Mouse (Mus musculus) hindbrain, embryonic 12.5 days (tissue): Measurements from ENCODE around the gene Pik3c2b. TPM values are rescaled to one million over a fixed set of nuclear protein-coding genes. Genes with fewer than 3 reads are reported as not detected.

Experiments used
- ATAC-seq: fragments of 200-750 bp; cut with Nextera tagmentation; 2 replicates; pipeline ENCODE4 v1.8.0; 2017; ENCODE audit warnings: moderate TSS enrichment; ENCODE audit not compliant: low FRiP score
- H3K27ac ChIP-seq: fragments of 300-500 bp; sonication (generic); 2 replicates; pipeline ENCODE4 v1.5.1; 2016; ENCODE audit warnings: mild to moderate bottlenecking
- H3K27me3 ChIP-seq: fragments of 300-500 bp; sonication (generic); 2 replicates; pipeline ENCODE4 v1.6.1; 2016; ENCODE audit warnings: mild to moderate bottlenecking
- H3K36me3 ChIP-seq: fragments of 300-500 bp; sonication (generic); 2 replicates; pipeline ENCODE4 v1.6.1; 2016; ENCODE audit warnings: mild to moderate bottlenecking
- H3K4me1 ChIP-seq: fragments of 300-500 bp; sonication (generic); 2 replicates; pipeline ENCODE4 v1.6.1; 2016
- H3K4me2 ChIP-seq: fragments of 300-500 bp; sonication (generic); replicated peaks from 2 replicates; pipeline ENCODE4 v1.6.1; 2016; ENCODE audit warnings: mild to moderate bottlenecking
- H3K4me3 ChIP-seq: fragments of 300-500 bp; sonication (generic); 2 replicates; pipeline ENCODE4 v1.5.1; 2016; ENCODE audit warnings: mild to moderate bottlenecking
- H3K9ac ChIP-seq: fragments of 300-500 bp; sonication (generic); 2 replicates; pipeline ENCODE4 v1.6.1; 2016; ENCODE audit warnings: mild to moderate bottlenecking, moderate library complexity
- H3K9me3 ChIP-seq: fragments of 300-500 bp; sonication (generic); replicated peaks from 2 replicates; pipeline ENCODE4 v1.6.1; 2016; ENCODE audit warnings: mild to moderate bottlenecking
- WGBS: fragments of 180-500 bp; shearing (Covaris S2); methylation state at CpG from one replicate; pipeline ENCODE4 v1.1.7; 2016; 5-methylcytosine and 5-hydroxymethylcytosine counted together
- polyA plus RNA-seq: library from polyadenylated mRNA; unstranded; fragments of >200 nt; fragmentation: Nextera tagmentation; extraction: Ambion mirVana; gene quantifications from 2 replicates; pipeline ENCODE4 v1.2.1, GENCODE M21; 2016

Gene Pik3c2b
- polyA plus RNA-seq, 1 experiment from 2014 or later, result 17.0 TPM

- Histone ChIP-seq H3K4me1 (peaks cover 18% of the 10 kb centered on the region), H3K9ac (no peak overlapping the region), H3K4me3 (no peak overlapping the region), H3K27me3 (no peaks in the 10 kb centered on the region), H3K36me3 (peaks cover 25% of the 10 kb centered on the region), H3K27ac (no peak overlapping the region), H3K4me2 (no peak overlapping the region), H3K9me3 (no peaks in the 10 kb centered on the region)
- WGBS, result 65% methylated on average over 4 of the region's 4 CpGs
- no peak for ATAC-seq
These were observed 15.2 kb downstream of the Pik3c2b start for GRCm38 (mm10) chr1:133060681-133061080.

GRCm38 (mm10) chr1:133063164-133063563, 17.7 kb downstream of the Pik3c2b start:
- ATAC-seq, result no peak
- H3K27ac ChIP-seq, result no peak overlapping the region
- 93% methylated on average over 6 of the region's 6 CpGs for WGBS

GRCm38 (mm10) chr1:133068268-133068667, 22.8 kb downstream of the Pik3c2b start:
- Histone ChIP-seq H3K27me3 (no peaks in the 10 kb centered on the region), H3K4me3 (no peak overlapping the region), H3K4me2 (no peak overlapping the region), H3K27ac (0 out of 2 replicates have a peak overlapping the region, but pooled peaks have one; percentile 23), H3K4me1 (peaks cover 18% of the 10 kb centered on the region), H3K9ac (peak overlapping the region; percentile 32; the same call in 1 of the 2 replicates), H3K36me3 (peaks cover 54% of the 10 kb centered on the region), H3K9me3 (no peaks in the 10 kb centered on the region)
- ATAC-seq, result no peak
- 84% methylated on average over 5 of the region's 5 CpGs for WGBS

More at GRCm38 (mm10) chr1:133063164-133063563, 17.7 kb downstream of the Pik3c2b start:
- Histone ChIP-seq H3K9me3 (no peaks in the 10 kb centered on the region), H3K4me2 (no peak overlapping the region), H3K9ac (no peak overlapping the region), H3K27me3 (no peaks in the 10 kb centered on the region), H3K36me3 (peaks cover 42% of the 10 kb centered on the region), H3K4me3 (no peak overlapping the region), H3K4me1 (0 out of 2 replicates have a peak, but pooled peaks cover 8% of the 10 kb centered on the region)

GRCm38 (mm10) chr1:133068669-133069274, 23.3 kb downstream of the Pik3c2b start:
- Histone ChIP-seq H3K4me3 (no peak overlapping the region), H3K9ac (peak overlapping the region; percentile 32; the same call in 1 of the 2 replicates), H3K27ac (peak overlapping the region; percentile 23; the same call in 1 of the 2 replicates), H3K36me3 (peaks cover 52% of the 10 kb centered on the region), H3K27me3 (no peaks in the 10 kb centered on the region), H3K9me3 (no peaks in the 10 kb centered on the region), H3K4me1 (peaks cover 18% of the 10 kb centered on the region), H3K4me2 (no peak overlapping the region)
- 89% methylated on average over 15 of the region's 15 CpGs for WGBS
- no peak for ATAC-seq

GRCm38 (mm10) chr1:133069275-133070120, 24.0 kb downstream of the Pik3c2b start:
- 83% methylated on average over 12 of the region's 12 CpGs for WGBS
- Histone ChIP-seq H3K4me2 (no peak overlapping the region), H3K27me3 (no peaks in the 10 kb centered on the region), H3K27ac (peak overlapping the region; percentile 41; the same call in 1 of the 2 replicates), H3K36me3 (peaks cover 48% of the 10 kb centered on the region), H3K4me3 (no peak overlapping the region), H3K9ac (no peak overlapping the region), H3K4me1 (peaks cover 18% of the 10 kb centered on the region), H3K9me3 (no peaks in the 10 kb centered on the region)
- ATAC-seq, result no peak

GRCm38 (mm10) chr1:133070157-133070556, 24.7 kb downstream of the Pik3c2b start:
- WGBS, result 50% methylated on average over 3 of the region's 5 CpGs
- Histone ChIP-seq H3K36me3 (peaks cover 53% of the 10 kb centered on the region), H3K4me3 (no peak overlapping the region), H3K4me2 (no peak overlapping the region), H3K4me1 (peaks cover 18% of the 10 kb centered on the region), H3K9me3 (no peaks in the 10 kb centered on the region), H3K27ac (0 out of 2 replicates have a peak overlapping the region, but pooled peaks have one; percentile 41), H3K9ac (no peak overlapping the region), H3K27me3 (no peaks in the 10 kb centered on the region)
- ATAC-seq, result no peak

GRCm38 (mm10) chr1:133071666-133072381, 26.4 kb downstream of the Pik3c2b start:
- no peak overlapping the region for H3K9ac ChIP-seq
- H3K27me3 ChIP-seq, result no peaks in the 10 kb centered on the region
- H3K4me2 ChIP-seq, result no peak overlapping the region
- H3K36me3 ChIP-seq, result peaks cover 56% of the 10 kb centered on the region
- no peak overlapping the region for H3K27ac ChIP-seq
- WGBS, result 73% methylated on average over 16 of the region's 16 CpGs
- H3K4me1 ChIP-seq, result peaks cover 26% of the 10 kb centered on the region
- H3K4me3 ChIP-seq, result no peak overlapping the region
- no peak for ATAC-seq
- no peaks in the 10 kb centered on the region for H3K9me3 ChIP-seq

GRCm38 (mm10) chr1:133073327-133073856, 27.9 kb downstream of the Pik3c2b start:
- Histone ChIP-seq H3K27ac (no peak overlapping the region), H3K9ac (no peak overlapping the region), H3K4me3 (no peak overlapping the region), H3K9me3 (no peaks in the 10 kb centered on the region), H3K4me1 (peaks cover 37% of the 10 kb centered on the region), H3K27me3 (no peaks in the 10 kb centered on the region), H3K36me3 (peaks cover 55% of the 10 kb centered on the region), H3K4me2 (no peak overlapping the region)
- ATAC-seq, result no peak
- 49% methylated on average over 7 of the region's 9 CpGs for WGBS

GRCm38 (mm10) chr1:133074541-133074940, 29.1 kb downstream of the Pik3c2b start:
- Histone ChIP-seq H3K27me3 (no peaks in the 10 kb centered on the region), H3K4me2 (no peak overlapping the region), H3K4me3 (no peak overlapping the region), H3K4me1 (peaks cover 37% of the 10 kb centered on the region), H3K36me3 (peaks cover 51% of the 10 kb centered on the region), H3K9me3 (no peaks in the 10 kb centered on the region), H3K27ac (no peak overlapping the region), H3K9ac (no peak overlapping the region)
- ATAC-seq, result no peak
- 96% methylated on average over 13 of the region's 13 CpGs for WGBS

- H3K36me3 ChIP-seq, result peaks cover 51% of the 10 kb centered on the region
- H3K9ac ChIP-seq, result no peak overlapping the region
- peaks cover 45% of the 10 kb centered on the region for H3K4me1 ChIP-seq
- no peaks in the 10 kb centered on the region for H3K27me3 ChIP-seq
- no peak overlapping the region for H3K4me3 ChIP-seq
- no peak overlapping the region for H3K27ac ChIP-seq
- 78% methylated on average over 6 of the region's 6 CpGs for WGBS
- H3K9me3 ChIP-seq, result no peaks in the 10 kb centered on the region
- no peak for ATAC-seq
- no peak overlapping the region for H3K4me2 ChIP-seq
These were observed 30.4 kb downstream of the Pik3c2b start for GRCm38 (mm10) chr1:133075651-133076400.

- Histone ChIP-seq H3K9ac (no peak overlapping the region; the same call in 1 of the 2 replicates), H3K27me3 (no peaks in the 10 kb centered on the region), H3K4me2 (no peak overlapping the region), H3K9me3 (no peaks in the 10 kb centered on the region), H3K4me1 (peaks cover 49% of the 10 kb centered on the region), H3K36me3 (peaks cover 52% of the 10 kb centered on the region), H3K4me3 (no peak overlapping the region), H3K27ac (peak overlapping the region; percentile 45)
- WGBS, result 46% methylated on average over 20 of the region's 20 CpGs
- no peak for ATAC-seq
These were observed 31.4 kb downstream of the Pik3c2b start for GRCm38 (mm10) chr1:133076681-133077514.
